Mouse (Mus musculus): ENCODE results near the gene Auts2. TPM values are rescaled to one million over a fixed set of nuclear protein-coding genes. Genes with fewer than 3 reads are reported as not detected.

The Auts2 gene
- polyA plus RNA-seq, 1 experiment from 2014 or later = 34.0 TPM

DNA sequence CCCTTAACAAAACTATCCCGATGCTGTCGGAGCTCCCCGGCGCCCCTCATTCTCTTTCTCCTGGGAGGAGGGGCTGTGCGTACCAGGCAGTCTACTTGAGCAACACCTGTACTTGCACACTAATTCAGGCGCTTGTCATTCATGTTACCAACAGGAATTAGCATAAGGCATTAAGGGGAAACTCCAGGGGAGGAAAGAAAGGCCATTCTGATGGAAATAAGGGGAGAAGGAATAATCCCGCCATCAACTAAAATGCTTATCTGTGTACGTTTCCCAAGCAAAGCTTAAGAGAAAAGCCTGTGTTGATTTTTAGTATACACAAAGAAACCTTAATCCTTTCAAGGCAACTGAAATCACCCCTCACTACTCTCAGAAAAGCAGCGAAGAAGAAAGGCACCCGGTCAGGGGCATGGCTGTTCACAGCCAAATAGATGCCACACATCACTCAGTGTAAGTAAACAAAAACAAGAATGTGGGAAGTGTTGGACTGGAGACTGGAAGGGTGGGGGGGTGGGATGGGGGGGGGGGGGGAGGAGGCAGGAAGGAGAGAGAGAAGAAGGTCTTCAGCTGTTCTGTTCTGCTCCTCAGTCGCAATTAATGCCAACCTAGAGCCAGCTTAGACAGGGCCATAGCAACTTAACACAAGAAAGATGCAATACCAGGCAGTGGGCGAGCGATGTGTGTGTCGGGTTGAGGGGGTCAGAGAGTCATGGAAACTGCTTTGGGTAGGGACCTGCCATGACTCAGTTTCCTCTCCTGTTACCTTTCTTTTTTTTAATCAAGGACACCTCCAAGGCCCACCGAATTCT, 1011.2 kb downstream of the Auts2 start:
- Histone ChIP-seq H3K4me1 (peaks cover 53% of the 10 kb centered on the region), H3K9ac (no peak overlapping the region), H3K4me2 (peak overlapping the region; percentile 20; the same call in 1 of the 2 replicates), H3K36me3 (peaks cover 12% of the 10 kb centered on the region), H3K27ac (no peak overlapping the region), H3K9me3 (no peaks in the 10 kb centered on the region), H3K4me3 (no peak overlapping the region), H3K27me3 (no peaks in the 10 kb centered on the region)
- ATAC-seq (ENCODE audit: insufficient number of reproducible peaks, low FRiP score, low TSS enrichment, low read depth) = no peak
- WGBS = 70% methylated on average over 15 of the region's 15 CpGs

DNA sequence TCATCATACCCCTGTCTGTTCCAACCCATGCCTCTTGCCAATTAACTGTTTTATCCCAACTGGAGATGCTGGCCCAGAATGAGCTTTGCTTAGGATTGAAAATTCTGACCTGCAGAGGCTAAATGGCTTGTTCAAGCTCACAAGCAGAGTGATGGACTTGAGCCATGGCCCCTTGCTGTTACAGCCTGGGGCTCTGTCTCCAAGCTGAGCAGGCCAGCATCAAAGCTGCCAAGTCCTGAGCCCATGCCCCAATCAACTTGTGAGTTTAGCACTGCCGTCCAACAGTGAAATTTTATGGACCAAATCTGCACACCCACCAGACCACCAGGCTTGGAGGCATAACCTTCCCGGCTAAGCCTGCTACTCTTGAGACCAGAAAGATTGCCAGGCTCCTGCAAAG, 1012.3 kb downstream of the Auts2 start:
- peak; percentile 70 for ATAC-seq (ENCODE audit: insufficient number of reproducible peaks, low FRiP score, low TSS enrichment, low read depth)
- H3K4me2 ChIP-seq = no peak overlapping the region
- H3K36me3 ChIP-seq = peaks cover 12% of the 10 kb centered on the region
- no peaks in the 10 kb centered on the region for H3K9me3 ChIP-seq
- no peak overlapping the region for H3K4me3 ChIP-seq
- no peak overlapping the region for H3K27ac ChIP-seq
- no peak overlapping the region for H3K9ac ChIP-seq
- WGBS = 22% methylated on average over 2 of the region's 2 CpGs
- no peaks in the 10 kb centered on the region for H3K27me3 ChIP-seq
- peaks cover 56% of the 10 kb centered on the region for H3K4me1 ChIP-seq

- Histone ChIP-seq H3K9me3 (no peaks in the 10 kb centered on the region), H3K4me3 (no peak overlapping the region), H3K27me3 (no peaks in the 10 kb centered on the region), H3K9ac (no peak overlapping the region), H3K4me1 (peaks cover 51% of the 10 kb centered on the region), H3K36me3 (peaks cover 8% of the 10 kb centered on the region), H3K27ac (0 out of 2 replicates have a peak overlapping the region, but pooled peaks have one; percentile 38), H3K4me2 (no peak overlapping the region)
- ATAC-seq (ENCODE audit: insufficient number of reproducible peaks, low FRiP score, low TSS enrichment, low read depth) = no peak
- WGBS = 28% methylated on average over 3 of the region's 3 CpGs
Measured at GRCm38 (mm10) chr5:131526666-131527065, 1016.5 kb downstream of the Auts2 start.

DNA sequence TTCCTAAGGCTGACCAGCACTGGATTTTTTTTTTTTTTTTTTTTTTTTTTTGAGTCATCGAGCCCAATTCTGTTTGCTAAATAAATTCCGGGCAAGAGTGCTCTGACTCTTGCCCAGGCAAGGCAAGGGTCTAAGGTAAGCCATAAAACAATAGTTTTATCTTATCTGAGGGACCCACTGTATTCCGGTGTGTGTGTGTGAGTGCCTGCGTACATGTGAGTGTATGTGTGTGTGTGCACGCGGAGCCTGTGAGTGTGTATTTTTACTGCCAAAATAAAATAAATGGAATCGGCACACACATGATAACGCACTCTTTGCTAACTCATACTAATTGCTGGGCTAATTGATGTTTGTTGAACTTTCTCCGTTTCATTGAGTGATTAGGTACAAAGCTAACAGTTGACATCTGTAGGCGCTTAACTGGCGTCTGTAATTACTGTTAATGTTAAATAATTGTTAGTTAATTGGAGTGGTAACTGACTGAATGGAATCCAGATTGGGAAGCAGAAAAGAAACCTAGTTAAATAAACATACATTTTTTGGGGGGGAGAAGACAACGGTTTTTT, 1018.2 kb downstream of the Auts2 start:
- Histone ChIP-seq H3K9me3 (no peaks in the 10 kb centered on the region), H3K4me2 (no peak overlapping the region), H3K4me1 (peaks cover 40% of the 10 kb centered on the region), H3K36me3 (peaks cover 4% of the 10 kb centered on the region; the same call in 1 of the 2 replicates), H3K27ac (no peak overlapping the region), H3K9ac (no peak overlapping the region), H3K27me3 (no peaks in the 10 kb centered on the region), H3K4me3 (no peak overlapping the region)
- no peak for ATAC-seq (ENCODE audit: insufficient number of reproducible peaks, low FRiP score, low TSS enrichment, low read depth)
- 59% methylated on average over 12 of the region's 12 CpGs for WGBS

DNA sequence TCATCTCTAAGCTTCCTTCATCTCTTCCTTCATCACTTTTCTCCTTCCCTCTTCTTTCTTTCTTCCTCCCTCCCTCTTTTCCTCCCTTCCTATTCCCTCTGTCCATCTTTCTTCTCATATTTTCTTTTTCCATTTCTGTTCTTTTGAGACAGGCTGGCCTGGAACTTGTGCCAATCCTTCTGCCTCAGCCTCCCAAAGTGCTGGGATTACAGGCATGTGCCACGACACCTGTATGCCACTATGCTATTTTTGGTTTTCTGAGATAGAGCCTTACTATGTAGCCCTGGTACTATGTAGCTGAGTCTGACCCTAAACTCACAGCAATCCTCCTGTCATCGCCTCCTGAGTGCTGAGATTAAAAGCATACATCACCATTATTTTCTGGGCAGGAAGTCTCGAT, 1023.6 kb downstream of the Auts2 start:
- WGBS = 77% methylated on average over 3 of the region's 3 CpGs

GRCm38 (mm10) chr5:131517677-131518076, 1025.5 kb downstream of the Auts2 start:
- no peaks in the 10 kb centered on the region for H3K9me3 ChIP-seq
- H3K27ac ChIP-seq = no peak overlapping the region
- no peak overlapping the region for H3K4me2 ChIP-seq
- H3K4me3 ChIP-seq = no peak overlapping the region
- peaks cover 37% of the 10 kb centered on the region for H3K4me1 ChIP-seq
- H3K9ac ChIP-seq = no peak overlapping the region
- 0 out of 2 replicates have a peak, but pooled peaks cover 3% of the 10 kb centered on the region for H3K36me3 ChIP-seq
- WGBS = 56% methylated on average over 4 of the region's 4 CpGs
- no peaks in the 10 kb centered on the region for H3K27me3 ChIP-seq
- ATAC-seq (ENCODE audit: insufficient number of reproducible peaks, low FRiP score, low TSS enrichment, low read depth) = no peak

More for the DNA sequence above, 1023.6 kb downstream of the Auts2 start:
- no peak overlapping the region for H3K27ac ChIP-seq
- H3K4me1 ChIP-seq = peaks cover 46% of the 10 kb centered on the region
- H3K4me2 ChIP-seq = no peak overlapping the region
- no peak overlapping the region for H3K9ac ChIP-seq
- H3K4me3 ChIP-seq = no peak overlapping the region
- H3K9me3 ChIP-seq = no peaks in the 10 kb centered on the region
- no peaks in the 10 kb centered on the region for H3K36me3 ChIP-seq
- no peak for ATAC-seq (ENCODE audit: insufficient number of reproducible peaks, low FRiP score, low TSS enrichment, low read depth)
- no peaks in the 10 kb centered on the region for H3K27me3 ChIP-seq

GRCm38 (mm10) chr5:131515707-131516407, 1027.3 kb downstream of the Auts2 start:
- Histone ChIP-seq H3K9me3 (no peaks in the 10 kb centered on the region), H3K4me1 (peaks cover 37% of the 10 kb centered on the region), H3K27ac (no peak overlapping the region), H3K4me2 (no peak overlapping the region), H3K27me3 (no peaks in the 10 kb centered on the region), H3K9ac (no peak overlapping the region), H3K4me3 (no peak overlapping the region), H3K36me3 (peaks cover 10% of the 10 kb centered on the region; the same call in 1 of the 2 replicates)
- ATAC-seq (ENCODE audit: insufficient number of reproducible peaks, low FRiP score, low TSS enrichment, low read depth) = peak; percentile 20; the same call in 1 of the 2 replicates
- 27% methylated on average over 14 of the region's 14 CpGs for WGBS

GRCm38 (mm10) chr5:131513753-131514152, 1029.4 kb downstream of the Auts2 start:
- Histone ChIP-seq H3K36me3 (peaks cover 10% of the 10 kb centered on the region; the same call in 1 of the 2 replicates), H3K9me3 (no peaks in the 10 kb centered on the region), H3K27ac (no peak overlapping the region), H3K9ac (no peak overlapping the region), H3K27me3 (no peaks in the 10 kb centered on the region), H3K4me1 (peaks cover 31% of the 10 kb centered on the region), H3K4me2 (no peak overlapping the region), H3K4me3 (no peak overlapping the region)
- no peak for ATAC-seq (ENCODE audit: insufficient number of reproducible peaks, low FRiP score, low TSS enrichment, low read depth)
- 81% methylated on average over 3 of the region's 3 CpGs for WGBS

DNA sequence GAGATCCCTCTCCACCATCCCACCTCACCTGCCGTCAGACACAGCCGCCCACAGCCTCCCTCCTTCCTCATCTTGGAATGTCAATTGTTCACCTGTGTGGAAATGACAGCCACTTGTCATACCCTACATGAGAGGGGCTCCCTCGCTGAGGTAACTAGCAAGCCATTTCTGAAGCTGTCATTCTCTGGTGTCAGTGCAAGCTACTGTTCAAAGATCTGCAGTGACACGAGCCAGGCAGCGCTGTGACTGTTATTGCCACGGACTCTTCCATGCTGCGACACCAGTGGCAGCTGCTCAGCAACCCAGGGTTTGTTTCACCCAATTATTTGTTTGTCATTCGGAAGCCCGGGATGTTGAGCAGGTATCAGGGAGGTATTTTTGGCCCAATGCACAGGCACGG, 1030.5 kb downstream of the Auts2 start:
- Histone ChIP-seq H3K9ac (no peak overlapping the region), H3K36me3 (peaks cover 13% of the 10 kb centered on the region; the same call in 1 of the 2 replicates), H3K9me3 (no peaks in the 10 kb centered on the region), H3K27me3 (no peaks in the 10 kb centered on the region), H3K4me3 (no peak overlapping the region), H3K4me2 (no peak overlapping the region), H3K4me1 (peaks cover 21% of the 10 kb centered on the region), H3K27ac (no peak overlapping the region)
- 91% methylated on average over 10 of the region's 10 CpGs for WGBS
- ATAC-seq (ENCODE audit: insufficient number of reproducible peaks, low FRiP score, low TSS enrichment, low read depth) = no peak

GRCm38 (mm10) chr5:131510659-131511058, 1032.5 kb downstream of the Auts2 start:
- ATAC-seq (ENCODE audit: insufficient number of reproducible peaks, low FRiP score, low TSS enrichment, low read depth) = no peak
- peaks cover 3% of the 10 kb centered on the region for H3K4me1 ChIP-seq
- no peak overlapping the region for H3K27ac ChIP-seq
- H3K36me3 ChIP-seq = peaks cover 17% of the 10 kb centered on the region; the same call in 1 of the 2 replicates
- H3K9me3 ChIP-seq = no peaks in the 10 kb centered on the region
- WGBS = 67% methylated on average over 5 of the region's 5 CpGs
- H3K4me3 ChIP-seq = no peak overlapping the region
- H3K27me3 ChIP-seq = no peaks in the 10 kb centered on the region
- H3K9ac ChIP-seq = no peak overlapping the region
- H3K4me2 ChIP-seq = no peak overlapping the region

- Histone ChIP-seq H3K9me3 (no peaks in the 10 kb centered on the region), H3K4me1 (no peaks in the 10 kb centered on the region), H3K27me3 (no peaks in the 10 kb centered on the region), H3K36me3 (peaks cover 17% of the 10 kb centered on the region; the same call in 1 of the 2 replicates), H3K27ac (no peak overlapping the region), H3K4me2 (no peak overlapping the region), H3K4me3 (no peak overlapping the region), H3K9ac (no peak overlapping the region)
- no peak for ATAC-seq (ENCODE audit: insufficient number of reproducible peaks, low FRiP score, low TSS enrichment, low read depth)
- 88% methylated on average over 4 of the region's 4 CpGs for WGBS
Measured at GRCm38 (mm10) chr5:131509315-131509714, 1033.8 kb downstream of the Auts2 start.

- Histone ChIP-seq H3K9me3 (no peaks in the 10 kb centered on the region), H3K27me3 (no peaks in the 10 kb centered on the region), H3K4me1 (peaks cover 4% of the 10 kb centered on the region; the same call in 1 of the 2 replicates), H3K9ac (no peak overlapping the region), H3K36me3 (no peaks in the 10 kb centered on the region), H3K4me3 (no peak overlapping the region), H3K4me2 (no peak overlapping the region), H3K27ac (no peak overlapping the region)
- ATAC-seq (ENCODE audit: insufficient number of reproducible peaks, low FRiP score, low TSS enrichment, low read depth) = no peak
- WGBS = 87% methylated on average over 4 of the region's 4 CpGs
Measured at GRCm38 (mm10) chr5:131498865-131499264, 1044.3 kb downstream of the Auts2 start.

Data from limb, embryonic 15.5 days (tissue).